1 mouse cellular context compared by ENCODE assay signal in genomic region chr4:152079261-152079660, GRCm38 (mm10).
TF ChIP-seq lines count a peak whose summit lies in the region.

No protein-coding gene starts in this region.

TF ChIP-seq in myocyte, 11 proteins besides CTCF, POLR2A, EP300 and RAD21:
- TF ChIP-seq USF1 (IDR thresholded peaks at IDR 0.05; ENCODE audit: low read depth) (no peak), TCF12 (IDR thresholded peaks at IDR 0.05; ENCODE audit: insufficient read depth, poor library complexity, severe bottlenecking) (no peak), POLR2AphosphoS2 (IDR thresholded peaks at IDR 0.05; ENCODE audit: insufficient read length, low read depth) (no peak), E2F4 (IDR thresholded peaks at IDR 0.05; ENCODE audit: insufficient read depth) (no peak), TCF3 (IDR thresholded peaks at IDR 0.05; ENCODE audit: insufficient read length, low read depth) (no peak), MYOG (IDR thresholded peaks at IDR 0.05; ENCODE audit: control insufficient read depth in 1 of 3, insufficient read depth in 1 of 3, insufficient read length in 2 of 3, low read depth in 2 of 3) (no peak), MYOD1 (IDR thresholded peaks at IDR 0.05; ENCODE audit: control insufficient read depth in 1 of 3, insufficient read length in 2 of 3, low read depth in 2 of 3) (no peak), REST (IDR thresholded peaks at IDR 0.05; ENCODE audit: insufficient read depth, insufficient read length) (no peak), MAX (IDR thresholded peaks at IDR 0.05; ENCODE audit: low read depth) (no peak), CEBPB (IDR thresholded peaks at IDR 0.05; ENCODE audit: insufficient read depth, poor library complexity, severe bottlenecking) (no peak), SRF (IDR thresholded peaks at IDR 0.05; ENCODE audit: control insufficient read depth, insufficient read length, low read depth) (no peak)
TF ChIP-seq in myocyte: peak in this region for 0.
